Mouse (Mus musculus): Measurements from ENCODE around the gene Tm7sf2.

DNA sequence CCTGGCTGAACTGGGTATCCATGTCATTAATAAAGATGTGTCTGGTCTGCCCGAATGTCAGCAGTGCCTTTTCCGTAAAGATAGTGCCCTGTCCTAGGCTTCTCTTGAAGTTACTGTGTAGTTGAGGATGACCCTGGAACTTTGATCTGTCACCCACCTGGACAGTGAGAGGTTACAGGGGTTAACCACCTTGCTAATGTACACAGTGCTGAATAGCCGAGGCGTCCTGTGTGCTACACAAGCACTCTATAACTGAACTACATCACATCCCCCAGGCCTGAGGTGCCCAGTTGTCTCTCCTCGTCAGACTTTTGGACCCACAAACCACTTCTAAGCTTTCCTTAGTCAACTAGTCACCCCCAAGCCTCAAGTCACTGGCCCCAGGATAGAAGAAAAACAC is 5.8 kb downstream of the Tm7sf2 start:
- TF ChIP-seq CTCF (IDR thresholded peaks at IDR 0.05; ENCODE audit: borderline replicate concordance, insufficient read depth, low read length): no peak
- TF ChIP-seq POLR2A (IDR thresholded peaks at IDR 0.05; ENCODE audit: low read depth, low read length): 0 out of 2 replicates have a peak, but pooled peaks have one; percentile 4

Measured in embryonic fibroblast, embryonic 13.5 days (primary cell).